Mouse (Mus musculus): ENCODE measurements around the gene Vamp2. TPM values are rescaled to one million over a fixed set of nuclear protein-coding genes. Genes with fewer than 3 reads are reported as not detected.

Gene Vamp2
- polyA plus RNA-seq, 1 experiment = 43.1 TPM

DNA sequence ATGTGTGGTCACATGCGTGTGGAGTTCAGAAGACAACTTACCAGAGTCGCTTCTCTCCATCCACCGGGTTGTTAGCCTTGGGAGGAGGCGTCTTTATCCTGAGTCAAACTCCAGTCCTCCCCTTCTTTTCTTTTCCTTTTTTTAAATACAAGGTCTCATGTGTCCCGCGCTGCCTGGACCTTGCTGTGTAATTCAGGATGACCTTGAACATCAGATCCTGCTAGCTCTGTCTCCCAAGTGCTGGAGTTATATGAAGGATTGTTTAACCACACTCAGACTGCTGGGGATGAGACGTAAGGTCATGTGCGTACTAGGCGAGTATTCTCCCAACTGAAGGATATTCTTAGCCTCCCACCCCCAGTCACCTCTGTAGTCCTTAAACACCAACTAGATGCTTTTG lies 11.0 kb upstream of the Vamp2 start:
- Histone ChIP-seq H3K27ac (ENCODE audit: control insufficient read depth, insufficient read depth, low read depth, low read length) (no peak overlapping the region), H3K4me1 (ENCODE audit: control insufficient read depth, insufficient read depth, low read length) (peaks cover 3% of the 10 kb centered on the region), H3K36me3 (ENCODE audit: control insufficient read depth, insufficient read depth, low read length) (no peaks in the 10 kb centered on the region), H3K27me3 (ENCODE audit: control insufficient read depth, insufficient read depth, low read length) (no peaks in the 10 kb centered on the region), H3K4me3 (ENCODE audit: control insufficient read depth, low read depth, low read length) (no peak overlapping the region)
- TF ChIP-seq POLR2A (IDR thresholded peaks at IDR 0.05; ENCODE audit: control insufficient read depth, low read depth, low read length) (no peak), CTCF (IDR thresholded peaks at IDR 0.05; ENCODE audit: control insufficient read depth, insufficient read depth, insufficient replicate concordance, low read depth, low read length) (no peak)

DNA sequence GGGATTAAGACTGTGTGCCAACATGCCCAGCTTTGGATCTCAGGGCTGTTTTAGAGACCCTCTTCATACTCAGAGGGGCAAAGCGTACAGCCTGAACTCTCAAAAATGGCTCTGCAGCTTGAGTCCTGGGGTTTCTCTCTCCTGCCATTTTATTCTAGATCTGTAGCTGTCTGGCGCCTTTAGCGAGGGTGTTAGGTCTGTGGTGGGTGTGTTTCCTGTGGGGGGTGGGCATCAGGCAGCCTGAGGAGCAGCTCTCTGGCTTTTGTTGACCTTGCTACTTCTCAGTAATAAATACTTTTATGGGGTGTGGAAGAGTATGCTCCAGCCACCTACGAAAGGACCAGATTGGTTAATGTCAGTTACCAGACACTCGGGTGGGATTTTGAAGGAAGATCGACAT lies 10.2 kb upstream of the Vamp2 start:
- Histone ChIP-seq H3K27me3 (ENCODE audit: control insufficient read depth, insufficient read depth, low read length) (no peaks in the 10 kb centered on the region), H3K36me3 (ENCODE audit: control insufficient read depth, insufficient read depth, low read length) (no peaks in the 10 kb centered on the region), H3K4me3 (ENCODE audit: control insufficient read depth, low read depth, low read length) (no peak overlapping the region), H3K4me1 (ENCODE audit: control insufficient read depth, insufficient read depth, low read length) (no peaks in the 10 kb centered on the region; the same call in 1 of the 2 replicates), H3K27ac (ENCODE audit: control insufficient read depth, insufficient read depth, low read depth, low read length) (no peak overlapping the region)
- TF ChIP-seq POLR2A (IDR thresholded peaks at IDR 0.05; ENCODE audit: control insufficient read depth, low read depth, low read length) (no peak), CTCF (IDR thresholded peaks at IDR 0.05; ENCODE audit: control insufficient read depth, insufficient read depth, insufficient replicate concordance, low read depth, low read length) (no peak)

DNA sequence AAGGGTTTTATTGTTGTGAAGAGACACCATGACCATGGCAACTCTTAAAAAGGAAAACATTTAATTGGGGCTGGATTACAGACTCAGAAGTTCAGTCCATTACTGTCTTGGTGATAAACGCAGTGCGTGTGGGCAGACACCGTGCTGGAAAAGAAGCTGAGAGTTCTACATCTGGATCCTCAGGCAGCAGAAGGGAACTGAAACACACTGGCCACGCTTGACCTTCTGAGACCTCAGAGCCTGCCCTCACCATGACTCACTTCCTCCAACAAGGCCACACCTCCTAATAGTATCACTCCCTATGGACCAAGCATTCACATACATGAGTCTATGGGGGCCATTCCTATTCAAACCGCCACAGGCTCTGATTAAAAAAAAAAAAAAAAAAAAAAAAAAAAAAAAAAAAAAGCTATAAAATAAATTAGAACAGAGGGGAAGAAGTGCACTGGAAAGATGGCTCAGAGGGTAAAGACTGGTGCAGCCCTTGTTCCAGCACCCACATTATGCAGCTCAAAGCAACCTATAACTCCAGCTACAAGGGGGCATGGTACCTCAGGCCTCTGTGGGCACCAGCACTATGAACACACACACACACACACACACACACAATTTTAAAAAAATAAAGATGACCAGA lies 9.4 kb upstream of the Vamp2 start:
- no peak overlapping the region for H3K4me3 ChIP-seq (ENCODE audit: control insufficient read depth, low read depth, low read length)
- H3K4me1 ChIP-seq (ENCODE audit: control insufficient read depth, insufficient read depth, low read length) = no peaks in the 10 kb centered on the region; the same call in 1 of the 2 replicates
- no peaks in the 10 kb centered on the region for H3K36me3 ChIP-seq (ENCODE audit: control insufficient read depth, insufficient read depth, low read length)
- H3K27me3 ChIP-seq (ENCODE audit: control insufficient read depth, insufficient read depth, low read length) = no peaks in the 10 kb centered on the region
- no peak overlapping the region for H3K27ac ChIP-seq (ENCODE audit: control insufficient read depth, insufficient read depth, low read depth, low read length)
- TF ChIP-seq POLR2A (IDR thresholded peaks at IDR 0.05; ENCODE audit: control insufficient read depth, low read depth, low read length) (no peak), CTCF (IDR thresholded peaks at IDR 0.05; ENCODE audit: control insufficient read depth, insufficient read depth, insufficient replicate concordance, low read depth, low read length) (no peak)

DNA sequence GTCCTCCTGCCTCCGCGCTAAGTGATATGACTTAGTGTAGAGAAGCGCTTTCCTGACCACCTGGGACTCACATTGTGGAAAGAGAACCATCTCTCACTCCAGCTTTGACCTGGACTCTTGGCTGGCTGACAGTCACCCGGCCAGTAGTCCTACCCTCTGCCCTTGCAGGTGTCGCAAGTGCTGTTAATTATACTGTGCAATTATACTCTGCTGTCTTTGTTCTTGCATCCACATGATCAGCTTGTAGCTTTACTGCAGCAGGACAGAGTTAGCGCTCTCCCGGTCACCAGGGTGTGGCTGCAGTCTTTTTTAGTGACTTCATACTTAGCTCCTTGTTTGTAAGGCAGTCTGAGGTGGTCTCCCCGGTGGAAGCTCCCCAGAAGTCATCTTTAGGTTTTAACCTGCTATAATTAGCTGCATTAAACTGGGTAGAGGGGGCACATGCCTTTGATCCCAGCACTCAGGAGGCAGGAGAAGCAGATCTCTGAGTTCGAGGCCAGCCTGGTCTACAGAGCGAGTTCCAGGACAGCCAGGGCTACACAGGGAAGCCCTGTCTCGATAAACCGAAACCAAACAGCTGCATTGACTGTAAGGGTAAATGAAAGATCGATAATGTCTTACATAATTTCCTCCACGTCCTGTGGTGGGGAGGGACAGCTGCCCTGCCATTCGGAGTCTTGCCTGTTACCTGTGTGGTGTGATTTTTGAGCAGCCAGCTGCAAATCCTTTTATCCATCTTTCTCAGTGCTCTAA lies 8.0 kb upstream of the Vamp2 start:
- Histone ChIP-seq H3K4me1 (ENCODE audit: control insufficient read depth, insufficient read depth, low read length) (no peaks in the 10 kb centered on the region), H3K4me3 (ENCODE audit: control insufficient read depth, low read depth, low read length) (no peak overlapping the region), H3K27me3 (ENCODE audit: control insufficient read depth, insufficient read depth, low read length) (no peaks in the 10 kb centered on the region), H3K27ac (ENCODE audit: control insufficient read depth, insufficient read depth, low read depth, low read length) (no peak overlapping the region), H3K36me3 (ENCODE audit: control insufficient read depth, insufficient read depth, low read length) (no peaks in the 10 kb centered on the region)
- TF ChIP-seq POLR2A (IDR thresholded peaks at IDR 0.05; ENCODE audit: control insufficient read depth, low read depth, low read length) (no peak), CTCF (IDR thresholded peaks at IDR 0.05; ENCODE audit: control insufficient read depth, insufficient read depth, insufficient replicate concordance, low read depth, low read length) (no peak)

DNA sequence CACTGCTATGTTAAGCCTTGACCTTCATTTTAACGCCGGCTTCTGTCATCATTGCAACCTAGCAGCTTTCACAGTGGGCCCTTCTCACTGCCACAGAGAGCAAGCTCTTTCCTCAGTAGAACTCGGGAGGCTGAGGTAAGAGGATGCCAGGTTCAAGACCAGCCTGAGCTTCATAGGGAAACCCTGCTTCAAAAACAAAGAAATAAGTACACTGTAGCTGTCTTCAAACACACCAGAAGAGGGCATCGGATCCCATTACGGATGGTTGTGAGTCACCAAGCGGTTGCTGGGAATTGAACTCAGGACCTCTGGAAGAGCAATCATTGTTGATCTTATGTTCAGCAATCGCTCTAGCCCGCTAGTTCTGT lies 7.5 kb upstream of the Vamp2 start:
- Histone ChIP-seq H3K4me3 (ENCODE audit: control insufficient read depth, low read depth, low read length) (no peak overlapping the region), H3K27ac (ENCODE audit: control insufficient read depth, insufficient read depth, low read depth, low read length) (no peak overlapping the region), H3K36me3 (ENCODE audit: control insufficient read depth, insufficient read depth, low read length) (no peaks in the 10 kb centered on the region), H3K4me1 (ENCODE audit: control insufficient read depth, insufficient read depth, low read length) (no peaks in the 10 kb centered on the region), H3K27me3 (ENCODE audit: control insufficient read depth, insufficient read depth, low read length) (no peaks in the 10 kb centered on the region)
- TF ChIP-seq POLR2A (IDR thresholded peaks at IDR 0.05; ENCODE audit: control insufficient read depth, low read depth, low read length) = no peak
- no peak for TF ChIP-seq CTCF (IDR thresholded peaks at IDR 0.05; ENCODE audit: control insufficient read depth, insufficient read depth, insufficient replicate concordance, low read depth, low read length)

DNA sequence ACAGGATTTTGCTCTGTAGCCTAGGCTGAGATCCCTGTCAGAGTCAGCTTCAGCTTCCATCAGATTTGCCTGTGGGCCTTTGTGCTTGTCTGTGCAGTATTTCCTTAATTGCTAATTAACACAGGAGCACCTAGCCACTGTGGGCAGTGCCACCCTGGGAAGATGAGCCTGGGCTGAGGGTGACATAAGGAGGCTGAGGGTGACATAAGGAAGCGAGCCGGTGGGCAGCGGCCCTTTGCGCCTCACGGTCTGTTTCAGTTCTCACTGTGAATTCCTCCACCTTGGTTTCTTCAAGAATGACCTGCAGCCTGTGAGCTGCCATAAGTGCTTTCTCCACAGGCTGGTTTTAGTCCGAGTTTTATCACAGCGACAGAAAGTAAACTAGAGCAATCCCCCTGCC lies 6.7 kb upstream of the Vamp2 start:
- H3K36me3 ChIP-seq (ENCODE audit: control insufficient read depth, insufficient read depth, low read length) = no peaks in the 10 kb centered on the region
- peaks cover 2% of the 10 kb centered on the region for H3K4me1 ChIP-seq (ENCODE audit: control insufficient read depth, insufficient read depth, low read length)
- TF ChIP-seq POLR2A (IDR thresholded peaks at IDR 0.05; ENCODE audit: control insufficient read depth, low read depth, low read length) (no peak), CTCF (IDR thresholded peaks at IDR 0.05; ENCODE audit: control insufficient read depth, insufficient read depth, insufficient replicate concordance, low read depth, low read length) (no peak)
- no peaks in the 10 kb centered on the region for H3K27me3 ChIP-seq (ENCODE audit: control insufficient read depth, insufficient read depth, low read length)
- no peak overlapping the region for H3K27ac ChIP-seq (ENCODE audit: control insufficient read depth, insufficient read depth, low read depth, low read length)
- H3K4me3 ChIP-seq (ENCODE audit: control insufficient read depth, low read depth, low read length) = no peak overlapping the region

DNA sequence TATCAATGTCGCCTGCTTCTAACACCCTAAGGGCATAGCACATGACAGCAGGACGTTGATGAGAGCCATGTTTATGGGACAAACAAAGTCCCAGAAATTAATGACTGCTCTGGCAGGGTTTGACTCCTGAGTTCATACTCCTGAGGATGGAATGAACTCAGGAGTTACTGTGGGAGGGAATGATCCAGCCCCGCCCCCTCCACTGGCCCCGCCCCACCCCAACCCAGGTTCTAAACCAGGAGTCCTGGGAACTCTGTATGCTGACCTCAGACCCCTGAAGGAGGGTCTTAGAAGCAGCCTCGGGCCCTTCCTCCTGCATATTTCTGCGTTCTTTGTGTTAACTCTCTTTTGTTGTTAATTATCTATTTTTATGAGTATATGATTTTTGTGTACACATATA lies 2.7 kb upstream of the Vamp2 start:
- TF ChIP-seq CTCF (IDR thresholded peaks at IDR 0.05; ENCODE audit: control insufficient read depth, insufficient read depth, insufficient replicate concordance, low read depth, low read length) = no peak
- TF ChIP-seq POLR2A (IDR thresholded peaks at IDR 0.05; ENCODE audit: control insufficient read depth, low read depth, low read length) = no peak

More for the DNA sequence above, 2.7 kb upstream of the Vamp2 start:
- H3K4me1 ChIP-seq (ENCODE audit: control insufficient read depth, insufficient read depth, low read length) = peaks cover 24% of the 10 kb centered on the region
- no peak overlapping the region for H3K4me3 ChIP-seq (ENCODE audit: control insufficient read depth, low read depth, low read length)
- no peaks in the 10 kb centered on the region; the same call in 1 of the 2 replicates for H3K36me3 ChIP-seq (ENCODE audit: control insufficient read depth, insufficient read depth, low read length)
- no peaks in the 10 kb centered on the region for H3K27me3 ChIP-seq (ENCODE audit: control insufficient read depth, insufficient read depth, low read length)
- H3K27ac ChIP-seq (ENCODE audit: control insufficient read depth, insufficient read depth, low read depth, low read length) = no peak overlapping the region

All from testis, adult 2 months (tissue).